Mouse (Mus musculus): ENCODE results near the gene Slc6a17.

Slc6a17 gene

GRCm38 (mm10) chr3:107524547-107524946 is 6.7 kb upstream of the Slc6a17 start:
- no peak for DNase-seq (ENCODE audit: low read depth)

- DNase-seq (ENCODE audit: low read depth), result no peak
These were observed 3.1 kb upstream of the Slc6a17 start for GRCm38 (mm10) chr3:107520931-107521330.

- DNase-seq (ENCODE audit: low read depth), result no peak
These were observed 815 bp downstream of the Slc6a17 start for GRCm38 (mm10) chr3:107516776-107517630.

GRCm38 (mm10) chr3:107515989-107516388 is 1.8 kb downstream of the Slc6a17 start:
- DNase-seq (ENCODE audit: low read depth), result no peak

- no peak for DNase-seq (ENCODE audit: low read depth)
These were observed 6.4 kb downstream of the Slc6a17 start for GRCm38 (mm10) chr3:107511416-107511815.

GRCm38 (mm10) chr3:107508696-107509095 is 9.1 kb downstream of the Slc6a17 start:
- no peak for DNase-seq (ENCODE audit: low read depth)

- no peak for DNase-seq (ENCODE audit: low read depth)
These were observed 9.9 kb downstream of the Slc6a17 start for GRCm38 (mm10) chr3:107507966-107508365.

- DNase-seq (ENCODE audit: low read depth), result no peak
These were observed 11.3 kb downstream of the Slc6a17 start for GRCm38 (mm10) chr3:107506531-107506930.

GRCm38 (mm10) chr3:107505464-107506367 is 12.1 kb downstream of the Slc6a17 start:
- DNase-seq (ENCODE audit: low read depth), result no peak

GRCm38 (mm10) chr3:107504542-107504941 is 13.3 kb downstream of the Slc6a17 start:
- no peak for DNase-seq (ENCODE audit: low read depth)

- DNase-seq (ENCODE audit: low read depth), result no peak
These were observed 14.1 kb downstream of the Slc6a17 start for GRCm38 (mm10) chr3:107503716-107504115.

GRCm38 (mm10) chr3:107501702-107502151 is 16.1 kb downstream of the Slc6a17 start:
- no peak for DNase-seq (ENCODE audit: low read depth)

GRCm38 (mm10) chr3:107500301-107500700 is 17.5 kb downstream of the Slc6a17 start:
- no peak for DNase-seq (ENCODE audit: low read depth)

- no peak for DNase-seq (ENCODE audit: low read depth)
These were observed 21.6 kb downstream of the Slc6a17 start for GRCm38 (mm10) chr3:107496086-107496850.

GRCm38 (mm10) chr3:107495524-107495923 is 22.3 kb downstream of the Slc6a17 start:
- no peak for DNase-seq (ENCODE audit: low read depth)

GRCm38 (mm10) chr3:107491459-107491858 is 26.4 kb downstream of the Slc6a17 start:
- peak; percentile 23 for DNase-seq (ENCODE audit: low read depth)

- no peak for DNase-seq (ENCODE audit: low read depth)
These were observed 29.2 kb downstream of the Slc6a17 start for GRCm38 (mm10) chr3:107488637-107489036.

GRCm38 (mm10) chr3:107483290-107483689 is 34.5 kb downstream of the Slc6a17 start:
- no peak for DNase-seq (ENCODE audit: low read depth)

- no peak for DNase-seq (ENCODE audit: low read depth)
These were observed 37.2 kb downstream of the Slc6a17 start for GRCm38 (mm10) chr3:107480660-107481059.

- DNase-seq (ENCODE audit: low read depth), result no peak
These were observed 45.6 kb downstream of the Slc6a17 start for GRCm38 (mm10) chr3:107472198-107472597.

GRCm38 (mm10) chr3:107469059-107469458 is 48.8 kb downstream of the Slc6a17 start:
- DNase-seq (ENCODE audit: low read depth), result no peak

GRCm38 (mm10) chr3:107468106-107468505 is 49.7 kb downstream of the Slc6a17 start:
- no peak for DNase-seq (ENCODE audit: low read depth)

All from fibroblast of lung, adult 2 months (primary cell).